Mouse (Mus musculus): Measurements from ENCODE around the gene Cdh6. TPM values are rescaled to one million over a fixed set of nuclear protein-coding genes. Genes with fewer than 3 reads are reported as not detected.

Gene Cdh6
- polyA plus RNA-seq, 1 experiment from 2014 or later, result 0.20 TPM

DNA sequence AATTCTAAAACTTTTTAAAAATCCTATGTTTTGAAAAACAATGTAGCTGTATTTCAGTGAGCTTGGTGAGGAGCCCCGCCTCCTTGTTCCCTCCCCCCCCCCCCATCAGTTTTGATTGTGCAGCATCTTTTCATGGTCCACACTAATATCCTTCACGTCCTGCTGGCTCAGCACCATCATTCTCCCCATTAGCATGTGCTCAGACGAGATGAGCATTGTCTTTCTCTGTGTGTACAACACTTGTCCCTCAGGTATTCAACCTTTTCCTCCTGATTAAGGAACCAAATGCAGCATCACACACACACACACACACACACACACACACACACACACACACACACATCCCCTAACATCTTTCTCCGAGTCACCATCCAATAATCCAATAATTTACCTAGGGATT lies 164.7 kb downstream of the Cdh6 start:
- WGBS (ENCODE audit: insufficient replicate concordance), result 66% methylated on average over 4 of the region's 4 CpGs
- Histone ChIP-seq H3K4me1 (ENCODE audit: insufficient read depth) (no peaks in the 10 kb centered on the region), H3K4me3 (ENCODE audit: low read depth, low read length) (no peak overlapping the region), H3K4me2 (ENCODE audit: low read depth, low read length) (no peak overlapping the region), H3K36me3 (replicated peaks; ENCODE audit: insufficient read depth, low read length) (no peaks in the 10 kb centered on the region), H3K27me3 (ENCODE audit: insufficient read depth, low read length) (no peaks in the 10 kb centered on the region), H3K27ac (ENCODE audit: low read depth) (no peak overlapping the region), H3K9ac (replicated peaks) (no peak overlapping the region), H3K9me3 (ENCODE audit: low read length) (no peaks in the 10 kb centered on the region)
- ATAC-seq (no peak), DNase-seq (no peak)
- TF ChIP-seq CTCF (IDR thresholded peaks at IDR 0.05; ENCODE audit: low read depth), result no peak
- no peak for TF ChIP-seq EP300 (IDR thresholded peaks at IDR 0.05; ENCODE audit: low read depth)

GRCm38 (mm10) chr15:13005934-13006333 lies 167.5 kb downstream of the Cdh6 start:
- 72% methylated on average over 13 of the region's 13 CpGs for WGBS (ENCODE audit: insufficient replicate concordance)
- H3K4me2 ChIP-seq (ENCODE audit: low read depth, low read length), result no peak overlapping the region
- TF ChIP-seq CTCF (IDR thresholded peaks at IDR 0.05; ENCODE audit: low read depth) (no peak), EP300 (IDR thresholded peaks at IDR 0.05; ENCODE audit: low read depth) (no peak)
- H3K27ac ChIP-seq (ENCODE audit: low read depth), result no peak overlapping the region
- no peak for ATAC-seq
- no peak overlapping the region for H3K4me3 ChIP-seq (ENCODE audit: low read depth, low read length)
- H3K9ac ChIP-seq (replicated peaks), result no peak overlapping the region
- H3K4me1 ChIP-seq (ENCODE audit: insufficient read depth), result no peaks in the 10 kb centered on the region
- H3K36me3 ChIP-seq (replicated peaks; ENCODE audit: insufficient read depth, low read length), result no peaks in the 10 kb centered on the region
- H3K9me3 ChIP-seq (ENCODE audit: low read length), result no peaks in the 10 kb centered on the region
- no peaks in the 10 kb centered on the region for H3K27me3 ChIP-seq (ENCODE audit: insufficient read depth, low read length)
- no peak for DNase-seq

- H3K36me3 ChIP-seq (replicated peaks; ENCODE audit: insufficient read depth, low read length), result no peaks in the 10 kb centered on the region
- no peak overlapping the region for H3K4me2 ChIP-seq (ENCODE audit: low read depth, low read length)
- 65% methylated on average over 7 of the region's 7 CpGs for WGBS (ENCODE audit: insufficient replicate concordance)
- DNase-seq (no peak), ATAC-seq (no peak)
- H3K4me1 ChIP-seq (ENCODE audit: insufficient read depth), result no peaks in the 10 kb centered on the region
- H3K27me3 ChIP-seq (ENCODE audit: insufficient read depth, low read length), result no peaks in the 10 kb centered on the region
- H3K9me3 ChIP-seq (ENCODE audit: low read length), result no peaks in the 10 kb centered on the region
- TF ChIP-seq CTCF (IDR thresholded peaks at IDR 0.05; ENCODE audit: low read depth), result no peak
- no peak for TF ChIP-seq EP300 (IDR thresholded peaks at IDR 0.05; ENCODE audit: low read depth)
- no peak overlapping the region for H3K4me3 ChIP-seq (ENCODE audit: low read depth, low read length)
- no peak overlapping the region for H3K27ac ChIP-seq (ENCODE audit: low read depth)
- no peak overlapping the region for H3K9ac ChIP-seq (replicated peaks)
These were observed 171.9 kb downstream of the Cdh6 start for GRCm38 (mm10) chr15:13001549-13001948.

- H3K27ac ChIP-seq (ENCODE audit: low read depth), result no peak overlapping the region
- ATAC-seq, result no peak
- 83% methylated on average over 9 of the region's 9 CpGs for WGBS (ENCODE audit: insufficient replicate concordance)
These were observed 178.7 kb downstream of the Cdh6 start for GRCm38 (mm10) chr15:12994563-12995359.

More at GRCm38 (mm10) chr15:12994563-12995359, 178.7 kb downstream of the Cdh6 start:
- no peak for DNase-seq
- Histone ChIP-seq H3K9me3 (ENCODE audit: low read length) (no peaks in the 10 kb centered on the region), H3K27me3 (ENCODE audit: insufficient read depth, low read length) (no peaks in the 10 kb centered on the region), H3K4me1 (ENCODE audit: insufficient read depth) (no peaks in the 10 kb centered on the region), H3K9ac (replicated peaks) (no peak overlapping the region), H3K4me3 (ENCODE audit: low read depth, low read length) (no peak overlapping the region), H3K36me3 (replicated peaks; ENCODE audit: insufficient read depth, low read length) (no peaks in the 10 kb centered on the region), H3K4me2 (ENCODE audit: low read depth, low read length) (no peak overlapping the region)
- TF ChIP-seq CTCF (IDR thresholded peaks at IDR 0.05; ENCODE audit: low read depth) (no peak), EP300 (IDR thresholded peaks at IDR 0.05; ENCODE audit: low read depth) (no peak)

All from liver, postnatal 0 days (tissue).